Mouse (Mus musculus): Measurements from ENCODE around the gene Gm17304. TPM values are rescaled to one million over a fixed set of nuclear protein-coding genes. Genes with fewer than 3 reads are reported as not detected.

Gm17304 gene
- polyA plus RNA-seq, 1 experiment from 2014 or later = not detected

DNA sequence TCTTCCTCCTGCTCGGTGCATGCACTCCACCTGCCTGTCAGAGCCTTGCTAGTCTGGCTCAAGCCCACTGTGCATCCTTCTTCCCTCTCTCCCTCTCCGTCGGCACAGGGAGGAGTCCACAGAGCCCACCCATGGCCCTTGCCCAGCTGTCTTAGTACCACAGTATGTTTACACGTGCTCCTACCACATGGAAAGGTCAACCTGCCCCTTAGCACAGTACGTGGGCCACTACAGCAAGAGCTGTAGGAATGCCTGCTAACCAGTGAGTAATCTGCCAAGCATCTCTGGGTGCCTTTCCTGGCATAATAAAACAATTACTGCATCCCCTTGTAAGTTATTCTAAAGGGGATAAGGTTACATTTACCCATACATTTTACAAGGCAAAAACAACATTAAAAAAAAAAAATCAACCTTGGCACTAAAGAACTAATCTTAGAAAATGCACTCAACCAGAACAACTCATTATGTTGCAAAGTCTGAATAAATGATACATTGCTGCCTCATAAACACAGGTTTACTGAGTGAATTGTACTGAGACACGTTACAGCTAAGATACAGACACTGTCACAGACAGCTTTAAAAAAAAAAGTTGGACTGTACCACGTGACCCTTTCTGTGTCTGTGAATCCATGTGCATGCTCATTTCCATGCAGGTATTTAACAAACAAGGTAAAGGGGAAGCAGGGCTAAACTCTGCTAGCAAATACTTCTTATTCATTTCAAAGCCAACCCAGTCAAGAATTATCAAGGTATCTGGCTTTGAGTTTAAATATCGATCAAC is 19.7 kb downstream of the Gm17304 start:
- Histone ChIP-seq H3K9ac (no peak overlapping the region), H3K4me3 (no peak overlapping the region), H3K27me3 (no peaks in the 10 kb centered on the region), H3K36me3 (ENCODE audit: poor library complexity, severe bottlenecking) (peaks cover 14% of the 10 kb centered on the region; the same call in 1 of the 2 replicates), H3K9me3 (replicated peaks) (no peaks in the 10 kb centered on the region), H3K4me2 (no peak overlapping the region), H3K4me1 (peaks cover 27% of the 10 kb centered on the region), H3K27ac (no peak overlapping the region)
- 71% methylated on average over 8 of the region's 8 CpGs for WGBS
- no peak for ATAC-seq

GRCm38 (mm10) chr5:106636423-106636946 is 27.6 kb downstream of the Gm17304 start:
- Histone ChIP-seq H3K36me3 (ENCODE audit: poor library complexity, severe bottlenecking) (peaks cover 43% of the 10 kb centered on the region), H3K4me1 (peaks cover 30% of the 10 kb centered on the region), H3K4me2 (no peak overlapping the region), H3K27me3 (no peaks in the 10 kb centered on the region), H3K27ac (no peak overlapping the region), H3K4me3 (no peak overlapping the region), H3K9me3 (replicated peaks) (no peaks in the 10 kb centered on the region), H3K9ac (no peak overlapping the region)
- no peak for ATAC-seq
- WGBS = 92% methylated on average over 13 of the region's 13 CpGs

DNA sequence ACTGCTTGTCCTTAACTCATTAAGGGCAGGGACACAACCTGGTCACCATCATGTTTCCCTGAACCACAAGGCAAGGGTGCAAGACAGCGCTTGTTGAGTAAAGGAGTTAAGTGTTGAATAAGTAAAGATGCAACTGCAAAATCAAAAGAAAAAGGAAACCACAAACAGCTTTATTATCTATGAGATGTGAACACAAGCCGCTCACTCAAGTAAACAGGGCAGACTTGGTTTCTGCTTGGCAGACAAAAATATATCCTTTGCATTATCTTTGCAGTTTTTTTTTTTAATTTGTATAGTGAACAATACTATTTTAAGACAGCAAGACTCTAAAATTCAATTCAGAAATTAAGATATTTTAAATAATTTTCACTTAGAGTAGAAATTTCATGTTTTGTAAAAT is 30.7 kb downstream of the Gm17304 start:
- Histone ChIP-seq H3K4me2 (no peak overlapping the region), H3K36me3 (ENCODE audit: poor library complexity, severe bottlenecking) (peaks cover 37% of the 10 kb centered on the region), H3K9ac (no peak overlapping the region), H3K27me3 (no peaks in the 10 kb centered on the region), H3K27ac (0 out of 2 replicates have a peak overlapping the region, but pooled peaks have one; percentile 1), H3K4me3 (no peak overlapping the region), H3K9me3 (replicated peaks) (no peaks in the 10 kb centered on the region), H3K4me1 (peaks cover 16% of the 10 kb centered on the region)
- no peak for ATAC-seq
- WGBS = 95% methylated on average over 2 of the region's 2 CpGs

DNA sequence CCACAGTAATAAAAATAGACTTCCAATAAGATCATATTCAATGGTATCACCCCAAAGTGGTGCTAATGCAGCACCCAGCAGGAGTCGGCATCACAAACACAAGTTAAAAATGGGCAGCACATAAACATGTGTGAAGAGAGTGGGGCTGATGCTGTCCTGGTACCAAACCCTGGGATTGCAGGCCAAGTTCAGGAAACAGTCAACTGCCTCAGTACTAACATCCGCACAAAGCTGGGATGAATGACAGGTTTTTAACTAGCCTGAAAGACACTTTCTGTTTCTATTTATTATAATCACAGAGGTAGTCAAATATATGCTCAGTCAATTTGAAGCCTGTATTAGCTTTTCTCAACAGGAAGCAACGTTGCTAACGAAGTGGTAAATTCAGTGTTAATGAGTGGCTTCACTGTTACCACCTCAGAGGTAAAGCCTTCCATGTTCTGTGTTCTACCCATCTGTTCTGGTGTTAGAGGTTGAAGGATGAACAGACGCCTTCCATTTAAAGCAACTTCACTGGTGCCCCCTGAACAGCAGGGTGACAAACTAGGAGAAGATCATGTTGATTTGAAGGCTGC is 31.4 kb downstream of the Gm17304 start:
- 34% methylated on average over 5 of the region's 5 CpGs for WGBS
- Histone ChIP-seq H3K9me3 (replicated peaks) (no peaks in the 10 kb centered on the region), H3K4me2 (no peak overlapping the region), H3K4me3 (no peak overlapping the region), H3K9ac (no peak overlapping the region), H3K36me3 (ENCODE audit: poor library complexity, severe bottlenecking) (peaks cover 30% of the 10 kb centered on the region), H3K27ac (no peak overlapping the region), H3K4me1 (peaks cover 16% of the 10 kb centered on the region), H3K27me3 (no peaks in the 10 kb centered on the region)
- peak; percentile 88 for ATAC-seq

GRCm38 (mm10) chr5:106641876-106642275 is 33.0 kb downstream of the Gm17304 start:
- Histone ChIP-seq H3K36me3 (ENCODE audit: poor library complexity, severe bottlenecking) (peaks cover 14% of the 10 kb centered on the region), H3K4me1 (peaks cover 16% of the 10 kb centered on the region), H3K4me3 (no peak overlapping the region), H3K9me3 (replicated peaks) (no peaks in the 10 kb centered on the region), H3K27me3 (no peaks in the 10 kb centered on the region), H3K9ac (no peak overlapping the region), H3K4me2 (no peak overlapping the region), H3K27ac (no peak overlapping the region)
- peak; percentile 70 for ATAC-seq
- 69% methylated on average over 3 of the region's 3 CpGs for WGBS

GRCm38 (mm10) chr5:106643434-106643833 is 34.5 kb downstream of the Gm17304 start:
- Histone ChIP-seq H3K9ac (no peak overlapping the region), H3K4me1 (peaks cover 16% of the 10 kb centered on the region), H3K36me3 (ENCODE audit: poor library complexity, severe bottlenecking) (no peaks in the 10 kb centered on the region), H3K4me2 (no peak overlapping the region), H3K27me3 (no peaks in the 10 kb centered on the region), H3K9me3 (replicated peaks) (no peaks in the 10 kb centered on the region), H3K27ac (no peak overlapping the region), H3K4me3 (no peak overlapping the region)
- no peak for ATAC-seq
- 93% methylated on average over 4 of the region's 4 CpGs for WGBS

DNA sequence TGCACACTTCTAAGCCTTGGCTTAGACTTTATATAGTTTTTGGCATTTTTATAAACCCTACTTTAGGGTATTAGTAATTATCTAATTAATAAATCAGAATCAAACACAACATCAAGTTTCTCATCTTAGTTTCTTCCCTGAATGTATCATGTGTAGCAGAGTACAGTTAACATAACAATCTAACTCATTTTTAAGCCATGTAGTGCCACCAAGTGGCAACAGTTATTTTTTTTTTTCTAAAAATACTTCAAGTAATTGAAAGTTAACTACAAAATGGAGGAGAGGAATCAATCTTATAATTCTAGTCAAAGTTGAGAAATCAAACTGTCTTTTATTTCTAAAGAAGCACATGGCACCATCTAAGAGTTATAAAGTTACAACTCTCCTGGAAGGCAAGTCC is 40.5 kb downstream of the Gm17304 start:
- Histone ChIP-seq H3K9me3 (replicated peaks) (no peaks in the 10 kb centered on the region), H3K36me3 (ENCODE audit: poor library complexity, severe bottlenecking) (0 out of 2 replicates have a peak, but pooled peaks cover 7% of the 10 kb centered on the region), H3K27me3 (no peaks in the 10 kb centered on the region), H3K4me1 (no peaks in the 10 kb centered on the region), H3K27ac (no peak overlapping the region), H3K4me3 (no peak overlapping the region), H3K9ac (no peak overlapping the region), H3K4me2 (no peak overlapping the region)
- no peak for ATAC-seq

DNA sequence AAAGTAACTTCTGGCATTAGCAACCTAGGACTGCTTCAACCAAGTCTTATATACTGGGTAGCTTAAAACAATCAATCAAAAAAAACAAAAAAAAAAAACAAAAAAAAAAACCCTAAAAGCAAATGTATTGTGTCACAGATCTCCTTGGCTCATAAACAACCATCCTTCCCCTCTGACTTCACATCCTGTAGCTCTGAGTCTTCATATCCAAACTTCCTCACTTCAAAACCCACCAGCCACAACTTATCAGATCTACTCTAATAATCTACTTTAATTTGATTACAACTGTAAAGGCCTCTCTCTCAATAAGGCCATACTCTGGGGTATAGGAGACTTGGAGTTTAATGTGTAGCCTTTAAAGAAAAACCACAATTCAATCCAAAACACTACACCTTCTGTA is 41.1 kb downstream of the Gm17304 start:
- Histone ChIP-seq H3K27ac (no peak overlapping the region), H3K4me1 (no peaks in the 10 kb centered on the region)
- ATAC-seq = no peak

GRCm38 (mm10) chr5:106652220-106652753 is 43.4 kb downstream of the Gm17304 start:
- WGBS = 90% methylated on average over 4 of the region's 4 CpGs
- Histone ChIP-seq H3K9ac (no peak overlapping the region), H3K9me3 (replicated peaks) (no peaks in the 10 kb centered on the region), H3K27me3 (no peaks in the 10 kb centered on the region), H3K4me2 (no peak overlapping the region), H3K4me3 (no peak overlapping the region), H3K4me1 (no peaks in the 10 kb centered on the region), H3K36me3 (ENCODE audit: poor library complexity, severe bottlenecking) (peaks cover 18% of the 10 kb centered on the region), H3K27ac (no peak overlapping the region)
- ATAC-seq = no peak

More for the DNA sequence above, 41.1 kb downstream of the Gm17304 start:
- no peaks in the 10 kb centered on the region for H3K9me3 ChIP-seq (replicated peaks)
- H3K36me3 ChIP-seq (ENCODE audit: poor library complexity, severe bottlenecking) = peaks cover 10% of the 10 kb centered on the region
- no peaks in the 10 kb centered on the region for H3K27me3 ChIP-seq
- no peak overlapping the region for H3K9ac ChIP-seq
- H3K4me3 ChIP-seq = no peak overlapping the region
- no peak overlapping the region for H3K4me2 ChIP-seq

GRCm38 (mm10) chr5:106652790-106653328 is 44.0 kb downstream of the Gm17304 start:
- no peaks in the 10 kb centered on the region for H3K4me1 ChIP-seq
- H3K9ac ChIP-seq = no peak overlapping the region
- no peaks in the 10 kb centered on the region for H3K27me3 ChIP-seq
- H3K4me3 ChIP-seq = no peak overlapping the region
- no peak overlapping the region for H3K27ac ChIP-seq
- no peaks in the 10 kb centered on the region for H3K9me3 ChIP-seq (replicated peaks)
- WGBS = 94% methylated on average over 3 of the region's 3 CpGs
- H3K4me2 ChIP-seq = no peak overlapping the region
- peaks cover 18% of the 10 kb centered on the region for H3K36me3 ChIP-seq (ENCODE audit: poor library complexity, severe bottlenecking)
- no peak for ATAC-seq

Measured in forebrain, embryonic 13.5 days (tissue).